In genomic region chr6:38342666-38342992, GRCm38 (mm10) we compare ENCODE assay signal across 12 mouse cellular contexts. TPM values are rescaled to one million over a fixed set of nuclear protein-coding genes. Genes with fewer than 3 reads are reported as not detected.
DNase-seq lines count a peak whose midpoint lies in the region; ATAC-seq and TF ChIP-seq lines count a peak whose summit lies in the region.
"Had no signal": no experiment of that assay in that cellular context is flagged by ENCODE, and none has a peak within 500 bp of the region (broad histone marks: within the 10 kb centered on the region; RNA-seq: fewer than 3 reads in every experiment).

No protein-coding gene starts in this region.

- DNase-seq in lung, embryonic 14.5 days: no peak
- DNase-seq in lung, postnatal 36 days: no peak
- DNase-seq in liver, postnatal 0 days: no peak
- DNase-seq in cerebellum, adult 9-11 months: no peak
- DNase-seq in lung, adult 18-20 months: no peak
- DNase-seq: kidney, adult 18-20 months had no signal

- peak overlapping the region; percentile 19; the same call in 1 of the 2 replicates for H3K4me2 ChIP-seq in lung, embryonic 14.5 days
- peak overlapping the region; percentile 72 for H3K4me2 ChIP-seq in liver, postnatal 0 days (ENCODE audit: low read depth, low read length)
- H3K4me2 ChIP-seq: limb, embryonic 13.5 days had no signal

- no peaks in the 10 kb centered on the region for H3K27me3 ChIP-seq in erythroblast, embryonic 14.5 days (ENCODE audit: control insufficient read depth)
- H3K27me3 ChIP-seq in lung, embryonic 14.5 days (ENCODE audit: insufficient read depth, low read length): no peaks in the 10 kb centered on the region
- no peaks in the 10 kb centered on the region for H3K27me3 ChIP-seq in liver, postnatal 0 days (ENCODE audit: insufficient read depth, low read length)
- H3K27me3 ChIP-seq: limb, embryonic 13.5 days had no signal

- no peak for TF ChIP-seq EP300 in liver, postnatal 0 days (IDR thresholded peaks at IDR 0.05; ENCODE audit: low read depth)

- H3K36me3 ChIP-seq in erythroblast, embryonic 14.5 days (ENCODE audit: control insufficient read depth): peaks cover 80% of the 10 kb centered on the region
- no peaks in the 10 kb centered on the region for H3K36me3 ChIP-seq in lung, embryonic 14.5 days (ENCODE audit: insufficient read depth)
- H3K36me3 ChIP-seq in liver, postnatal 0 days (replicated peaks; ENCODE audit: insufficient read depth, low read length): peaks cover 32% of the 10 kb centered on the region
- H3K36me3 ChIP-seq: limb, embryonic 13.5 days had no signal

- no peak for ATAC-seq in erythroblast, adult 5-6 weeks (replicated peaks; ENCODE audit: low FRiP score, poor library complexity, severe bottlenecking)
- ATAC-seq in lung, embryonic 14.5 days (ENCODE audit: insufficient read depth): no peak
- peak; percentile 8 for ATAC-seq in liver, postnatal 0 days

- H3K9me3 ChIP-seq in erythroblast, embryonic 14.5 days (ENCODE audit: control insufficient read depth, low read length): no peaks in the 10 kb centered on the region
- H3K9me3 ChIP-seq in lung, embryonic 14.5 days (ENCODE audit: low read depth, low read length): no peaks in the 10 kb centered on the region
- no peaks in the 10 kb centered on the region for H3K9me3 ChIP-seq in liver, postnatal 0 days (ENCODE audit: low read length)
- H3K9me3 ChIP-seq: limb, embryonic 13.5 days had no signal

- H3K27ac ChIP-seq in lung, embryonic 14.5 days (ENCODE audit: low read depth): no peak overlapping the region; the same call in 1 of the 2 replicates
- peak overlapping the region; percentile 32; the same call in 1 of the 2 replicates for H3K27ac ChIP-seq in brown adipose tissue, adult 24 weeks (replicated peaks; ENCODE audit: low read depth, low read length)
- peak overlapping the region; percentile 97 for H3K27ac ChIP-seq in liver, postnatal 0 days (ENCODE audit: low read depth)
- H3K27ac ChIP-seq: left cerebral cortex, adult 2 months; limb, embryonic 13.5 days had no signal

- 56% methylated on average over 8 of the region's 8 CpGs for WGBS in lung, embryonic 14.5 days
- 16% methylated on average over 8 of the region's 8 CpGs for WGBS in liver, postnatal 0 days (ENCODE audit: insufficient replicate concordance)

- no peak for TF ChIP-seq CTCF in lung, embryonic 14.5 days (IDR thresholded peaks at IDR 0.05; ENCODE audit: low read depth)
- no peak for TF ChIP-seq CTCF in liver, postnatal 0 days (IDR thresholded peaks at IDR 0.05; ENCODE audit: low read depth)

- no peak overlapping the region for H3K9ac ChIP-seq in lung, embryonic 14.5 days
- peak overlapping the region; percentile 64 for H3K9ac ChIP-seq in liver, postnatal 0 days (replicated peaks)
- H3K9ac ChIP-seq: limb, embryonic 13.5 days had no signal

- H3K4me3 ChIP-seq in erythroblast, embryonic 14.5 days (replicated peaks): peak overlapping the region; percentile 65
- H3K4me3 ChIP-seq in lung, embryonic 14.5 days (ENCODE audit: low read depth, low read length): no peak overlapping the region
- H3K4me3 ChIP-seq in brown adipose tissue, adult 24 weeks (ENCODE audit: insufficient read depth, low read depth, low read length): no peak overlapping the region
- peak overlapping the region; percentile 36 for H3K4me3 ChIP-seq in liver, postnatal 0 days (ENCODE audit: low read depth, low read length)
- H3K4me3 ChIP-seq: left cerebral cortex, adult 2 months; limb, embryonic 13.5 days; myocyte had no signal

- peaks cover 94% of the 10 kb centered on the region for H3K4me1 ChIP-seq in erythroblast, embryonic 14.5 days (ENCODE audit: control insufficient read depth)
- no peaks in the 10 kb centered on the region for H3K4me1 ChIP-seq in lung, embryonic 14.5 days (ENCODE audit: insufficient read depth)
- H3K4me1 ChIP-seq in brown adipose tissue, adult 24 weeks (ENCODE audit: control insufficient read depth, insufficient read depth, insufficient read length, low read length): peaks cover 25% of the 10 kb centered on the region
- H3K4me1 ChIP-seq in liver, postnatal 0 days (ENCODE audit: insufficient read depth): peaks cover 54% of the 10 kb centered on the region
- H3K4me1 ChIP-seq: limb, embryonic 13.5 days had no signal

RNA-seq across cellular contexts. Expression of gene Zc3hav1, which starts 11.8 kb away (rescaled TPM):
- 2.4 and 3.3 TPM in 2 replicates for polyA plus RNA-seq in erythroblast, embryonic 14.5 days (2012)
- total RNA-seq in erythroblast, adult 5-6 weeks (2015; ENCODE audit: low replicate concordance): 266 and 278 TPM in 2 replicates
- 348 and 360 TPM in 2 replicates for total RNA-seq in erythroblast, adult 5-6 weeks (2017; ENCODE audit: low replicate concordance)
- polyA plus RNA-seq in lung, embryonic 14.5 days (2014; fragmentation: Nextera tagmentation; extraction: Ambion mirVana): 4.7 and 5.7 TPM in 2 replicates
- 10.5 and 10.6 TPM in 2 replicates for polyA plus RNA-seq in brown adipose tissue, adult 24 weeks (2012; ENCODE audit: insufficient read depth, insufficient read length, missing spikeins)
- 14.7 and 16.6 TPM in 2 replicates for polyA plus RNA-seq in liver, postnatal 0 days (2015; fragmentation: Nextera tagmentation; extraction: Ambion mirVana)

RNA-seq across cellular contexts. Expression of gene Ttc26, which starts 38.6 kb away (rescaled TPM):
- polyA plus RNA-seq in erythroblast, embryonic 14.5 days (2012): not detected in 2 replicates
- total RNA-seq in erythroblast, adult 5-6 weeks (2015; ENCODE audit: low replicate concordance): 0.21 TPM in 1 of 2 replicates, not detected in the other
- 0.70 TPM in 1 of 2 replicates, not detected in the other for total RNA-seq in erythroblast, adult 5-6 weeks (2017; ENCODE audit: low replicate concordance)
- 9.0 and 9.2 TPM in 2 replicates for polyA plus RNA-seq in lung, embryonic 14.5 days (2014; fragmentation: Nextera tagmentation; extraction: Ambion mirVana)
- polyA plus RNA-seq in brown adipose tissue, adult 24 weeks (2012; ENCODE audit: insufficient read depth, insufficient read length, missing spikeins): 1.7 and 2.9 TPM in 2 replicates
- polyA plus RNA-seq in liver, postnatal 0 days (2015; fragmentation: Nextera tagmentation; extraction: Ambion mirVana): 0.11 and 0.16 TPM in 2 replicates

RNA-seq across cellular contexts. Expression of gene Zc3hav1l, which starts 43.6 kb away (rescaled TPM):
- polyA plus RNA-seq in erythroblast, embryonic 14.5 days (2012): 0.07 and 0.11 TPM in 2 replicates
- total RNA-seq in erythroblast, adult 5-6 weeks (2015; ENCODE audit: low replicate concordance): 2.5 and 4.8 TPM in 2 replicates
- total RNA-seq in erythroblast, adult 5-6 weeks (2017; ENCODE audit: low replicate concordance): 1.8 and 3.8 TPM in 2 replicates
- 14.2 and 14.4 TPM in 2 replicates for polyA plus RNA-seq in lung, embryonic 14.5 days (2014; fragmentation: Nextera tagmentation; extraction: Ambion mirVana)
- 0.28 and 0.63 TPM in 2 replicates for polyA plus RNA-seq in brown adipose tissue, adult 24 weeks (2012; ENCODE audit: insufficient read depth, insufficient read length, missing spikeins)
- polyA plus RNA-seq in liver, postnatal 0 days (2015; fragmentation: Nextera tagmentation; extraction: Ambion mirVana): 0.59 and 0.61 TPM in 2 replicates

Comparison
In these comparisons a context has a peak if more than half of its experiments do, and no peak if none do; other contexts are left out.
1. H3K4me3 ChIP-seq: peak in erythroblast, embryonic 14.5 days (single experiment) and liver, postnatal 0 days (single experiment); none in lung, embryonic 14.5 days (single experiment) and brown adipose tissue, adult 24 weeks (single experiment).